Mouse (Mus musculus) C2C12 (cell line): ENCODE data around the gene Frmd4b.

Source experiments
- CEBPB ChIP-seq: IDR thresholded peaks from one replicate; pipeline ENCODE4 v1.6.1; 2011; ENCODE audit warnings: low read depth, mild to moderate bottlenecking, control low read depth, moderate library complexity
- CTCF ChIP-seq: IDR thresholded peaks from one replicate; pipeline ENCODE4 v1.5.1; 2011; ENCODE audit not compliant: control insufficient read depth, insufficient read depth, insufficient read length
- FOSL1 ChIP-seq: IDR thresholded peaks from one replicate; pipeline ENCODE4 v1.8.0; 2011; ENCODE audit warnings: mild to moderate bottlenecking, low read length; ENCODE audit not compliant: poor library complexity, insufficient read depth, severe bottlenecking
- MAX ChIP-seq: IDR thresholded peaks from one replicate; pipeline ENCODE4 v1.6.1; 2011; ENCODE audit warnings: mild to moderate bottlenecking, control low read depth
- MYOD1 ChIP-seq: IDR thresholded peaks from one replicate; pipeline ENCODE4 v1.6.1; 2011; ENCODE audit warnings: low read depth; ENCODE audit not compliant: control insufficient read depth, insufficient read length
- MYOG ChIP-seq: IDR thresholded peaks from one replicate; pipeline ENCODE4 v1.6.1; 2011; ENCODE audit not compliant: control insufficient read depth, insufficient read length; ENCODE audit errors: extremely low read depth
- USF1 ChIP-seq: IDR thresholded peaks from one replicate; pipeline ENCODE4 v1.6.1; 2011; ENCODE audit warnings: low read depth, mild to moderate bottlenecking, control low read depth, moderate library complexity

GRCm38 (mm10) chr6:97258489-97258888 lies 358.9 kb downstream of the Frmd4b start:
- no peak for TF ChIP-seq CTCF
- TF ChIP-seq USF1 = no peak
- TF ChIP-seq MAX = no peak
- no peak for TF ChIP-seq MYOG
- no peak for TF ChIP-seq CEBPB
- TF ChIP-seq MYOD1 = no peak
- no peak for TF ChIP-seq FOSL1
